Mouse (Mus musculus): ENCODE measurements around the gene Car4. TPM values are rescaled to one million over a fixed set of nuclear protein-coding genes. Genes with fewer than 3 reads are reported as not detected.

The Car4 gene
- total and polyA plus RNA-seq, 2 experiments from 2014 or later = 7.4 to 30.8 TPM

DNA sequence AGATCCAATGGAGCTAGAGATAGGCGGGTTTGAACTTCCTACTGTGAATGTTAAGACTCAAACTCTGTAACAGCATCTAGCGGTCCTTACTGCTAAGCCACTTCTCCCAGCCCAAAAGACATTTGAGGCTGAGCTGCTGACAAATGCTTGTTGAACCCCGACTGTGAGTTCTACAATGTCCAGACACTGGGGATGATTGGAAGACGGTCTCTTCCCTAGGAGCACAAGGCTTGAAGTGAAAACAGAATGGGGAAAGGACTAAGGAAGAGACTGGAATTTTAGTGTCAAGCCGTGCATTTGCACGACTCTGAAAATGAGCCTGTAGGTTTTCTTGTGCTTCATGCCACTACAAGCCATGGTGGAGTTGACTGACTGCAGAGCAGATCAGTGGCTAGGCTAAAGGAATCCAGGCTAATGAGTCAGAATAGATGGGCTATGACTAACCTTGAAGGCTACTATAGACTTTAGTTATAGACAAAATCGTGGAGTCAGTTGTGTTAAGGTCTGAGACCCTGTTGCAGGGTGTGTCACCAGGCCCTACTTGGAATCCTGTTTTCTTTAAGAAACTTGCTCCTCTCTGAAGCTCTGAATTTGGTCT is 40.8 kb upstream of the Car4 start:
- no peak for TF ChIP-seq CTCF (IDR thresholded peaks at IDR 0.05; ENCODE audit: low read depth)
- no peak for TF ChIP-seq EP300 (IDR thresholded peaks at IDR 0.05; ENCODE audit: low read depth)
- ATAC-seq (ENCODE audit: insufficient read depth, low read depth) = no peak
- 52% methylated on average over 7 of the region's 7 CpGs for WGBS

GRCm38 (mm10) chr11:84918425-84918824 is 39.2 kb upstream of the Car4 start:
- Histone ChIP-seq H3K36me3 (replicated peaks; ENCODE audit: control insufficient read depth, insufficient read depth, low read length) (peaks cover under 1% of the 10 kb centered on the region; the same call in 1 of the 2 replicates), H3K9me3 (replicated peaks; ENCODE audit: control insufficient read depth, low read length) (no peaks in the 10 kb centered on the region), H3K4me3 (ENCODE audit: low read depth, low read length) (no peak overlapping the region), H3K27me3 (ENCODE audit: control insufficient read depth, insufficient read depth, low read length) (no peaks in the 10 kb centered on the region), H3K9ac (replicated peaks; ENCODE audit: low read depth, low read length) (no peak overlapping the region), H3K27ac (ENCODE audit: low read depth) (no peak overlapping the region), H3K4me1 (ENCODE audit: control insufficient read depth, insufficient read depth) (0 out of 2 replicates have a peak, but pooled peaks cover 10% of the 10 kb centered on the region), H3K4me2 (ENCODE audit: low read depth, low read length) (no peak overlapping the region)
- ATAC-seq (ENCODE audit: insufficient read depth, low read depth) (peak; percentile 68), DNase-seq (ENCODE audit: low spot score) (peak; percentile 57)
- TF ChIP-seq EP300 (IDR thresholded peaks at IDR 0.05; ENCODE audit: low read depth) = no peak
- TF ChIP-seq CTCF (IDR thresholded peaks at IDR 0.05; ENCODE audit: low read depth) = peak; percentile 85
- WGBS = 7% methylated on average over 16 of the region's 16 CpGs

More for the DNA sequence above, 40.8 kb upstream of the Car4 start:
- H3K27ac ChIP-seq (ENCODE audit: low read depth) = no peak overlapping the region
- peak overlapping the region; percentile 86 for H3K4me3 ChIP-seq (ENCODE audit: low read depth, low read length)
- 0 out of 2 replicates have a peak, but pooled peaks cover 10% of the 10 kb centered on the region for H3K4me1 ChIP-seq (ENCODE audit: control insufficient read depth, insufficient read depth)
- H3K36me3 ChIP-seq (replicated peaks; ENCODE audit: control insufficient read depth, insufficient read depth, low read length) = peaks cover 14% of the 10 kb centered on the region
- no peak for DNase-seq (ENCODE audit: low spot score)
- H3K9me3 ChIP-seq (replicated peaks; ENCODE audit: control insufficient read depth, low read length) = no peaks in the 10 kb centered on the region
- H3K4me2 ChIP-seq (ENCODE audit: low read depth, low read length) = peak overlapping the region; percentile 91
- H3K9ac ChIP-seq (replicated peaks; ENCODE audit: low read depth, low read length) = no peak overlapping the region
- H3K27me3 ChIP-seq (ENCODE audit: control insufficient read depth, insufficient read depth, low read length) = no peaks in the 10 kb centered on the region

DNA sequence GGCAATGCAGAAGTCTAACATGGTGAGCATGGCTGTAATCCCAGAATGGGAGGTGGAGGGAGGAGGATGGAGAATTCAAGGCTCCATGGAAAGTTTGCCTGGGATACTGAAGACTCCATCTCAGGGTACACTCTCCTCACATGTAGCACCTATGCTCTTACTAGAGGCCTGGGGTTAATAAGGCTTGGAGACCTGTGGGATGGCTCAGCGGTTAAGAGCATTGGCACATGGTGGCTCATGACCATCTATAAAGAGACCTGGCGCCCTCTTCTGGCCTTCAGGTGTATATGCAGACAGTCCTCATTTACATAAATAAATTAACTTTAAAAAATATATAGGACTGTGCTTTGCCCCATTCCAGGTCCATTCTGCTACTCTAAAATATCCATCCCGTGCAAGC is 38.3 kb upstream of the Car4 start:
- Histone ChIP-seq H3K27me3 (ENCODE audit: control insufficient read depth, insufficient read depth, low read length) (no peaks in the 10 kb centered on the region), H3K4me3 (ENCODE audit: low read depth, low read length) (no peak overlapping the region)

GRCm38 (mm10) chr11:84919951-84920350 is 37.6 kb upstream of the Car4 start:
- no peaks in the 10 kb centered on the region for H3K36me3 ChIP-seq (replicated peaks; ENCODE audit: control insufficient read depth, insufficient read depth, low read length)
- H3K9ac ChIP-seq (replicated peaks; ENCODE audit: low read depth, low read length) = no peak overlapping the region
- ATAC-seq (ENCODE audit: insufficient read depth, low read depth) (no peak), DNase-seq (ENCODE audit: low spot score) (no peak)
- 47% methylated on average over 7 of the region's 7 CpGs for WGBS
- 0 out of 2 replicates have a peak, but pooled peaks cover 10% of the 10 kb centered on the region for H3K4me1 ChIP-seq (ENCODE audit: control insufficient read depth, insufficient read depth)
- no peaks in the 10 kb centered on the region for H3K27me3 ChIP-seq (ENCODE audit: control insufficient read depth, insufficient read depth, low read length)
- TF ChIP-seq CTCF (IDR thresholded peaks at IDR 0.05; ENCODE audit: low read depth) = no peak
- no peak overlapping the region for H3K4me3 ChIP-seq (ENCODE audit: low read depth, low read length)
- H3K27ac ChIP-seq (ENCODE audit: low read depth) = no peak overlapping the region
- no peak overlapping the region for H3K4me2 ChIP-seq (ENCODE audit: low read depth, low read length)
- no peaks in the 10 kb centered on the region for H3K9me3 ChIP-seq (replicated peaks; ENCODE audit: control insufficient read depth, low read length)

More for the DNA sequence above, 38.3 kb upstream of the Car4 start:
- peak; percentile 22 for DNase-seq (ENCODE audit: low spot score)
- WGBS = 30% methylated on average over 3 of the region's 3 CpGs
- Histone ChIP-seq H3K9ac (replicated peaks; ENCODE audit: low read depth, low read length) (no peak overlapping the region), H3K4me2 (ENCODE audit: low read depth, low read length) (no peak overlapping the region), H3K4me1 (ENCODE audit: control insufficient read depth, insufficient read depth) (0 out of 2 replicates have a peak, but pooled peaks cover 10% of the 10 kb centered on the region), H3K27ac (ENCODE audit: low read depth) (no peak overlapping the region), H3K9me3 (replicated peaks; ENCODE audit: control insufficient read depth, low read length) (no peaks in the 10 kb centered on the region), H3K36me3 (replicated peaks; ENCODE audit: control insufficient read depth, insufficient read depth, low read length) (no peaks in the 10 kb centered on the region; the same call in 1 of the 2 replicates)
- TF ChIP-seq CTCF (IDR thresholded peaks at IDR 0.05; ENCODE audit: low read depth) (peak; percentile 42), EP300 (IDR thresholded peaks at IDR 0.05; ENCODE audit: low read depth) (no peak)
- no peak for ATAC-seq (ENCODE audit: insufficient read depth, low read depth)

GRCm38 (mm10) chr11:84920981-84921380 is 36.6 kb upstream of the Car4 start:
- ATAC-seq (ENCODE audit: insufficient read depth, low read depth) = no peak
- Histone ChIP-seq H3K9me3 (replicated peaks; ENCODE audit: control insufficient read depth, low read length) (no peaks in the 10 kb centered on the region), H3K4me1 (ENCODE audit: control insufficient read depth, insufficient read depth) (0 out of 2 replicates have a peak, but pooled peaks cover 5% of the 10 kb centered on the region), H3K27ac (ENCODE audit: low read depth) (no peak overlapping the region), H3K9ac (replicated peaks; ENCODE audit: low read depth, low read length) (no peak overlapping the region), H3K4me3 (ENCODE audit: low read depth, low read length) (no peak overlapping the region), H3K4me2 (ENCODE audit: low read depth, low read length) (no peak overlapping the region), H3K27me3 (ENCODE audit: control insufficient read depth, insufficient read depth, low read length) (no peaks in the 10 kb centered on the region), H3K36me3 (replicated peaks; ENCODE audit: control insufficient read depth, insufficient read depth, low read length) (no peaks in the 10 kb centered on the region)
- WGBS = 76% methylated on average over 8 of the region's 8 CpGs
- TF ChIP-seq EP300 (IDR thresholded peaks at IDR 0.05; ENCODE audit: low read depth) (no peak), CTCF (IDR thresholded peaks at IDR 0.05; ENCODE audit: low read depth) (no peak)
- no peak for DNase-seq (ENCODE audit: low spot score)

DNA sequence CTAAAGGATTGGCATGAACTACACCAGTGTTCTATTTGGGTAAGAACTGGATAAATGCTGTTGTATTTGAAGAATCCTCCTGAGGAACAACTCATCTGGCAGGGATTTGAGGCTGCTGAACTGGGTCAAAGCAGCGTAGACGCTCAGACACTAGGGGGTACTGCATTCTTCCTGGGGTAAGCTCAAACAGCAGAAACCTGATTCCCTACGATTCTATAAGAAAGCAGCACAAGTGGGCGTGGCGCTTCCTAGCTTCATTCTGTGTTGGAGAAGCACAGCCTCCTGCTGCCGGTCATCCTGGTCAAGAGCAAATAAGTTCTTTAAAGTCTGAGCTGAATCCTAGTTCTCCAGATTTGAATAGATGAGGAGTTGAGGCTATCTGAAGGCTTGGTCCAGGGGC is 25.3 kb upstream of the Car4 start:
- TF ChIP-seq CTCF (IDR thresholded peaks at IDR 0.05; ENCODE audit: low read depth) = no peak
- no peak for TF ChIP-seq EP300 (IDR thresholded peaks at IDR 0.05; ENCODE audit: low read depth)
- 15% methylated on average over 6 of the region's 6 CpGs for WGBS
- H3K27ac ChIP-seq (ENCODE audit: low read depth) = no peak overlapping the region

More for the DNA sequence above, 25.3 kb upstream of the Car4 start:
- Histone ChIP-seq H3K36me3 (replicated peaks; ENCODE audit: control insufficient read depth, insufficient read depth, low read length) (no peaks in the 10 kb centered on the region), H3K4me2 (ENCODE audit: low read depth, low read length) (no peak overlapping the region), H3K4me3 (ENCODE audit: low read depth, low read length) (no peak overlapping the region), H3K27me3 (ENCODE audit: control insufficient read depth, insufficient read depth, low read length) (no peaks in the 10 kb centered on the region), H3K4me1 (ENCODE audit: control insufficient read depth, insufficient read depth) (no peaks in the 10 kb centered on the region), H3K9ac (replicated peaks; ENCODE audit: low read depth, low read length) (no peak overlapping the region), H3K9me3 (replicated peaks; ENCODE audit: control insufficient read depth, low read length) (no peaks in the 10 kb centered on the region)
- ATAC-seq (ENCODE audit: insufficient read depth, low read depth) (no peak), DNase-seq (ENCODE audit: low spot score) (no peak)
